Mouse (Mus musculus) neural tube, embryonic 11.5 days (tissue): ENCODE measurements at regions not wholly inside any gene's neighbourhood (a gene's known extent, or its start where the extent isn't known, plus 50 kb on each side); places are given as distances from the start of the nearest gene placed in this dataset.

ENCODE experiments used
- ATAC-seq: fragments of 200-750 bp; cut with Nextera tagmentation; 2 replicates; pipeline ENCODE4 v1.8.0; 2017; ENCODE audit warnings: moderate number of reproducible peaks, mild to moderate bottlenecking, moderate TSS enrichment, moderate library complexity; ENCODE audit not compliant: insufficient read depth, low FRiP score, low TSS enrichment
- DNase-seq: peaks from one replicate; pipeline ENCODE4 v3.0.0-alpha.2; 2015; ENCODE audit warnings: low spot score
- H3K27ac ChIP-seq: fragments of 300-500 bp; sonication (generic); 2 replicates; pipeline ENCODE4 v1.5.1; 2014; ENCODE audit warnings: low read depth, mild to moderate bottlenecking, low read length
- H3K27me3 ChIP-seq: fragments of 300-500 bp; sonication (generic); 2 replicates; pipeline ENCODE4 v1.6.1; 2014; ENCODE audit warnings: mild to moderate bottlenecking, low read length, mixed read lengths; ENCODE audit not compliant: control insufficient read depth, insufficient read depth
- H3K36me3 ChIP-seq: fragments of 300-500 bp; sonication (generic); 2 replicates; pipeline ENCODE4 v1.6.1; 2014; ENCODE audit warnings: mild to moderate bottlenecking, low read length, moderate library complexity, mixed read lengths; ENCODE audit not compliant: control insufficient read depth, insufficient read depth
- H3K4me1 ChIP-seq: fragments of 300-500 bp; sonication (generic); 2 replicates; pipeline ENCODE4 v1.6.1; 2014; ENCODE audit warnings: low read length, mixed read lengths; ENCODE audit not compliant: control insufficient read depth, insufficient read depth
- H3K4me2 ChIP-seq: fragments of 300-500 bp; sonication (generic); 2 replicates; pipeline ENCODE4 v1.6.1; 2014; ENCODE audit warnings: low read depth, mild to moderate bottlenecking, moderate library complexity
- H3K4me3 ChIP-seq: fragments of 300-500 bp; sonication (generic); 2 replicates; pipeline ENCODE4 v1.5.1; 2014; ENCODE audit warnings: low read depth, low read length
- H3K9ac ChIP-seq: fragments of 300-500 bp; sonication (generic); 2 replicates; pipeline ENCODE4 v1.6.1; 2014; ENCODE audit warnings: mild to moderate bottlenecking, low read length
- H3K9me3 ChIP-seq: fragments of 300-500 bp; sonication (generic); 2 replicates; pipeline ENCODE4 v1.6.1; 2016; ENCODE audit warnings: low read length; ENCODE audit not compliant: control insufficient read depth
- WGBS: fragments of 180-500 bp; shearing (Covaris S2); extraction: QIAGEN DNeasy Blood & Tissue Kit; methylation state at CpG from one replicate; pipeline ENCODE4 v1.1.7; 2014; 5-methylcytosine and 5-hydroxymethylcytosine counted together

DNA sequence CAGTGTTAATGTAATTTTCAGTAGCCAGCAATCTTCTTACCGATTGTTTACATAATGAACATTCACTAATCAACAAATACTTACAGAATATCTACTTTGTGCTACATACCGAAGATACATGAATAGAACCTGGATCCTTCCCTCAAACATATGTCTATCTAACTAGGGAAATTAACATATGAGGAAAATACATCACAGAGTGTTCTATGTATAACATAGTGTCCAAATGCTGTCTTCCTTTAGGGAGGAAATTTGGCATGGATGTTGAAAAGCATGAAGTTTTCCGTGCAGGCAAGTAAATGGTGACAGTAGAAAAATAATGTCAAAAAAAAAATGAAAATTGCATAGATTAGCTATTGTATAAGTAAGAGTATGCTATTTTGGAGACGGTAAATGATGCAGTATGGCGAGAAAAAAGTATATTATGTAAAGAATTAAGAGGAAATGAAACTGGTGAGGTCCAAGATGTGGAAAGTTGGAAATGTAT lies 392.8 kb upstream of the Brinp1 start:
- WGBS = 91% methylated on average over 5 of the region's 5 CpGs
- no peaks in the 10 kb centered on the region for H3K27me3 ChIP-seq
- H3K9me3 ChIP-seq = no peaks in the 10 kb centered on the region
- H3K27ac ChIP-seq = no peak overlapping the region
- H3K36me3 ChIP-seq = no peaks in the 10 kb centered on the region
- no peak overlapping the region for H3K4me2 ChIP-seq
- no peak for DNase-seq
- H3K9ac ChIP-seq = no peak overlapping the region
- H3K4me3 ChIP-seq = no peak overlapping the region
- no peak for ATAC-seq
- no peaks in the 10 kb centered on the region for H3K4me1 ChIP-seq

DNA sequence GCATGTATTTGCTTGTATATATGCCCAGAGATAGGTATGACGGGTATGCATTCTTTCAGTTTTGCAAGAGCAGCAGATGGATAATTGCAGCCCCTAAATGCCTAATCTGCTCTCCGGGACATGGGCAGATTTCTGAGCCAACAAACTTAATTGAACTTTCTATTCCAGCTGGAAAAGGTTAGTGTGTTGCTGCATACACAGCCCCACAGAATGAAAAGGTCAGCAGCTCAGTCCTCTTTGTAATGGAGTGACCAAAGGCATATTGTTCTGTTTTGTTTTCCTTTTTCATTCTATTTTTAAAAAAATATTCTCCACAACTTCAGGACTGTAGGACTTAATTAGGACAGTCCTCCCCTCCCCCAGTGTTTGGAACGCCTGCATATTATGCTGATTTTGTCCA lies 373.4 kb upstream of the Brinp1 start:
- no peak for DNase-seq
- no peak overlapping the region for H3K4me3 ChIP-seq
- H3K4me2 ChIP-seq = no peak overlapping the region
- no peaks in the 10 kb centered on the region for H3K27me3 ChIP-seq
- H3K9ac ChIP-seq = no peak overlapping the region
- H3K36me3 ChIP-seq = no peaks in the 10 kb centered on the region
- H3K27ac ChIP-seq = no peak overlapping the region
- H3K4me1 ChIP-seq = no peaks in the 10 kb centered on the region
- 82% methylated on average over 3 of the region's 3 CpGs for WGBS
- no peak for ATAC-seq
- no peaks in the 10 kb centered on the region for H3K9me3 ChIP-seq
